Mouse (Mus musculus) embryonic facial prominence, embryonic 14.5 days (tissue): Measurements from ENCODE around the gene Gstp2. TPM values are rescaled to one million over a fixed set of nuclear protein-coding genes. Genes with fewer than 3 reads are reported as not detected.

Experiments used
- ATAC-seq: fragments of 200-750 bp; cut with Nextera tagmentation; 2 replicates; pipeline ENCODE4 v1.8.0; 2017; ENCODE audit warnings: low read depth, moderate number of reproducible peaks, moderate TSS enrichment
- DNase-seq: peaks from one replicate; pipeline ENCODE4 v3.0.0-alpha.2; 2015; ENCODE audit warnings: low spot score
- H3K27ac ChIP-seq: fragments of 300-500 bp; sonication (generic); replicated peaks from 2 replicates; pipeline ENCODE4 v1.5.1; 2014; ENCODE audit warnings: low read depth, mild to moderate bottlenecking, low read length, moderate library complexity
- H3K27me3 ChIP-seq: fragments of 300-500 bp; sonication (generic); replicated peaks from 2 replicates; pipeline ENCODE4 v1.6.1; 2014; ENCODE audit warnings: low read length; ENCODE audit not compliant: control insufficient read depth, insufficient read depth
- H3K36me3 ChIP-seq: fragments of 300-500 bp; sonication (generic); 2 replicates; pipeline ENCODE4 v1.6.1; 2014; ENCODE audit warnings: low read length, mixed read lengths; ENCODE audit not compliant: control insufficient read depth, insufficient read depth
- H3K4me1 ChIP-seq: fragments of 300-500 bp; sonication (generic); 2 replicates; pipeline ENCODE4 v1.6.1; 2014; ENCODE audit warnings: antibody characterized with exemption, low read length; ENCODE audit not compliant: control insufficient read depth, insufficient read depth
- H3K4me2 ChIP-seq: fragments of 300-500 bp; sonication (generic); 2 replicates; pipeline ENCODE4 v1.6.1; 2014; ENCODE audit warnings: low read depth, mild to moderate bottlenecking, low read length, moderate library complexity, mixed read lengths
- H3K4me3 ChIP-seq: fragments of 300-500 bp; sonication (generic); 2 replicates; pipeline ENCODE4 v1.5.1; 2014; ENCODE audit warnings: low read depth, mild to moderate bottlenecking, low read length
- H3K9ac ChIP-seq: fragments of 300-500 bp; sonication (generic); 2 replicates; pipeline ENCODE4 v1.6.1; 2014; ENCODE audit warnings: low read depth, mild to moderate bottlenecking, low read length, moderate library complexity, mixed read lengths
- H3K9me3 ChIP-seq: fragments of 300-500 bp; sonication (generic); 2 replicates; pipeline ENCODE4 v1.6.1; 2016; ENCODE audit warnings: low read length; ENCODE audit not compliant: control insufficient read depth
- WGBS: fragments of 180-500 bp; shearing (Covaris S2); extraction: QIAGEN DNeasy Blood & Tissue Kit; methylation state at CpG from one replicate; pipeline ENCODE4 v1.1.7; 2014; 5-methylcytosine and 5-hydroxymethylcytosine counted together
- polyA plus RNA-seq: library from polyadenylated mRNA; unstranded; fragments of >200 nt; fragmentation: Nextera tagmentation; extraction: Ambion mirVana; gene quantifications from 2 replicates; pipeline ENCODE4 v1.2.1, GENCODE M21; 2014

The Gstp2 gene
- polyA plus RNA-seq, 1 experiment from 2014 or later: 4.5 TPM

DNA sequence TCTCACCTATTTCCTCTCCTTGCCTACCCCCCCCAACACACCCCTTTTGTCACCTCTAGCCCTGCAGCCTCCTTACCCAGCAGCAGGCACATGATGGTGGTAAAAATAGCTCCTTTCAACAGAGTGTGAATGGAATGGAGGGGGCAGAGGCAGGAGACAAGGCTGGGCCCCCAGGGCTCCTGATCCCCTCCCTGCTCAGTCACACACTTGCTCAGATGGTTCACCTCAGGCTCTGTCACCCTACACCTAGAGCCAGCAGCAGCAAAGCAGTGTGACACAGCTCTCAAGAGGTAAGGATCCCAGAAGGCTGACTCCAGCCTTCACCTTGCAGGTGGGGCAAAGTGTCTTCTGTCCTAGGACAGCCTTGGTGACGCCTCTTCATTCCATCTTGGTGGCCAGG lies 42.7 kb downstream of the Gstp2 start, which contains the start of gene Doc2g:
TSS of gene Doc2g (plus strand) at position 202 of the 400 bp plus-strand sequence.
- Histone ChIP-seq H3K9ac (no peak within 1 kb of the TSS), H3K9me3 (no peaks in the 10 kb centered on the region), H3K36me3 (peaks cover 22% of the 10 kb centered on the region), H3K4me3 (no peak within 1 kb of the TSS), H3K27ac (no peak within 1 kb of the TSS), H3K4me2 (no peak within 1 kb of the TSS), H3K4me1 (peaks cover 7% of the 10 kb centered on the region; the same call in 1 of the 2 replicates), H3K27me3 (no peaks in the 10 kb centered on the region)
- ATAC-seq (no peak), DNase-seq (no peak)
- WGBS: 64% methylated on average over 1 of the region's 1 CpGs

DNA sequence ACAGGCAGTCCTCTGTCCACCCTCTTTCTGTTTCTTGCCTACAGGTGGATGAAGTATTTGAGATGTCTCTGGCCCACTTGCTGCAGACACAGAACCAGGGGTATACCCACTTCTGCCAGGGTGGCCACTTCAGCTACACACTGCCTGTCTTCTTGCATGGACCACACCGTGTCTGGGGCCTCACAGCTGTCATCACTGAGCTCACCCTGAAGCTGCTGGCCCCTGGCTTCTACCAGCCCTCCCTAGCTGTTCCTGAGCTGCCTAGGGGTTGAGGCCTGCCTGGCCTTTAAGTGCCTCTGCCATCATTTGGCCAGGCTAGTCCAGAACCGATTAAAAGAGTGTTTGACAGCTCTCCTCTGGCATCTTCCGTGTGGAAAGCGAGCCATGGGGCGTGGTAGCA lies 44.1 kb downstream of the Gstp2 start:
- Histone ChIP-seq H3K27me3 (no peaks in the 10 kb centered on the region), H3K4me3 (no peak overlapping the region), H3K36me3 (peaks cover 9% of the 10 kb centered on the region), H3K27ac (no peak overlapping the region), H3K9ac (no peak overlapping the region), H3K4me1 (peaks cover 7% of the 10 kb centered on the region; the same call in 1 of the 2 replicates), H3K9me3 (no peaks in the 10 kb centered on the region), H3K4me2 (peak overlapping the region; percentile 85; the same call in 1 of the 2 replicates)
- ATAC-seq (no peak), DNase-seq (no peak)
- 86% methylated on average over 5 of the region's 5 CpGs for WGBS

DNA sequence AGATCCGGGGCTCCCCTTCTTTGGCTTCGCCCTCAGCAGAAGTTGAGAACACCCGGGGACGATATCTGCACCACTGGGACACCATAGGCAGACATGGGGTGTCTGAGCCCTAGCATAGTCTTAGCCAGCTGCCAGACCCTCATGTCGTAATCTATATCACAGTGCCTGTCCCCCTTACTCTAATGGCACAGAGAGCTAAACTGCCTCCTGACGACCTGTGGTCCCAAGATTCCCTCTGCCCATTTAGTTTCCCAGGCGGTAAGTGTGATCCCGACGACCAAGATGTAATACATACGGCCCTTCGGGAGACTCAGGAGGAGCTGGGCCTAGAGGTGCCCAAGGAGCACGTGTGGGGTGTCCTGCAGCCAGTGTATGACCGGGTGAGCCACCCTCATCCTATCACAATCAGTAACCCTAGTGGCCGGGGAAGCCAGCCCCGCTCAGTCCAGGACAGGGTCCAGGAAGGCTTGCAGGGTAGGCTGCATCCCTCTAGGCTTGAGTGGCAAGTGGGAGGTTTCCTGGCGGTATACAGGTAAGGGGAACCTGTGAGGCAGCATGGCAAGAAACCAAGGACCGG lies 44.8 kb downstream of the Gstp2 start:
- ATAC-seq: no peak
- WGBS: 14% methylated on average over 16 of the region's 17 CpGs
- DNase-seq: no peak

DNA sequence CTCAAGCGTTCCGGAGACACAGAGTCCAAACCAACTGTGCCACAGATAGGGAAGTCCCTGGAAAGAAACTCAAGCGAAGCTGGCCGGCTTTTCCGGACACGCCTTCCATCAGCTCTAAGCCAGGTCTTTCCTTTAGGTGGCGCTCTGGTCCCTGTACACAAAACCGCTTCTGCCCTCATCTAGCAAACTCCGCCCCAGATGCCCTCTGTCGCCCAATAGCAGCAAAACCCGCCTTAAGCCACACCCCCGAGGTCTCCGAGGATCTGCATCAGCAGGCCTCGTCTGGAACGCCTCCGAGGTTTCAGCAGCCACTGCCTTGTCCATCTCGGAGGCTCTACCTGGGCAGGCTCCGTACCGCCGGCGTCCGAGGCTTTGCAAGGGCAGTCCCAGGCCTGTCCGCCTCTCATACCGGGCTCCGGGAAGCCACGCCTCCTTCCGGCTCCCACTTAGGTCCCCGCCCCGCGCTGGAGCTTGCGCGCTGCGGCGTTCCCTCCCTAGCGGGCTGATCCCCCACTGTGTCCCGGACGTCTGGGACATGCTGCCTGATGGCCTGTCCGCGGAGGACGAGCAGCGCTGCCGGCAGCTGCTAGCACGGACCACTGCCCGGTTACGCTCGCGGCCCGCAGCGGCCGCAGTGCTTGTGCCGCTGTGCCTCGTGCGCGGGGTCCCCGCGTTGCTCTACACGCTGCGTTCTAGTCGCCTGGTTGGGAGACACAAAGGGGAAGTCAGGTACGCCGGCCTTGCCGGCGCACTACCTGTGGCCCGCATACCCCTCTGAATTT lies 45.5 kb downstream of the Gstp2 start, which contains the start of the genes Nudt8 and Gm49405:
TSS of gene Nudt8 (plus strand) at position 462 of the 782 bp plus-strand sequence.
TSS of gene Gm49405 (plus strand) at position 508 of the 782 bp plus-strand sequence.
- H3K9me3 ChIP-seq: no peaks in the 10 kb centered on the region
- H3K4me2 ChIP-seq: peak within 1 kb of the TSS; percentile 85
- ATAC-seq (peak; percentile 93), DNase-seq (peak; percentile 99)
- no peaks in the 10 kb centered on the region for H3K36me3 ChIP-seq
- peak within 1 kb of the TSS; percentile 71 for H3K4me3 ChIP-seq
- peak within 1 kb of the TSS; percentile 94 for H3K27ac ChIP-seq
- H3K9ac ChIP-seq: peak within 1 kb of the TSS; percentile 89
- H3K27me3 ChIP-seq: no peaks in the 10 kb centered on the region
- H3K4me1 ChIP-seq: peaks cover 7% of the 10 kb centered on the region; the same call in 1 of the 2 replicates
- WGBS: under 1% methylated on average over 40 of the region's 64 CpGs

More for the DNA sequence above, 44.8 kb downstream of the Gstp2 start:
- Histone ChIP-seq H3K4me3 (peak overlapping the region; percentile 71), H3K27ac (peak overlapping the region; percentile 94), H3K36me3 (peaks cover 4% of the 10 kb centered on the region; the same call in 1 of the 2 replicates), H3K4me1 (peaks cover 7% of the 10 kb centered on the region; the same call in 1 of the 2 replicates), H3K9ac (peak overlapping the region; percentile 89), H3K27me3 (no peaks in the 10 kb centered on the region), H3K4me2 (peak overlapping the region; percentile 85), H3K9me3 (no peaks in the 10 kb centered on the region)

DNA sequence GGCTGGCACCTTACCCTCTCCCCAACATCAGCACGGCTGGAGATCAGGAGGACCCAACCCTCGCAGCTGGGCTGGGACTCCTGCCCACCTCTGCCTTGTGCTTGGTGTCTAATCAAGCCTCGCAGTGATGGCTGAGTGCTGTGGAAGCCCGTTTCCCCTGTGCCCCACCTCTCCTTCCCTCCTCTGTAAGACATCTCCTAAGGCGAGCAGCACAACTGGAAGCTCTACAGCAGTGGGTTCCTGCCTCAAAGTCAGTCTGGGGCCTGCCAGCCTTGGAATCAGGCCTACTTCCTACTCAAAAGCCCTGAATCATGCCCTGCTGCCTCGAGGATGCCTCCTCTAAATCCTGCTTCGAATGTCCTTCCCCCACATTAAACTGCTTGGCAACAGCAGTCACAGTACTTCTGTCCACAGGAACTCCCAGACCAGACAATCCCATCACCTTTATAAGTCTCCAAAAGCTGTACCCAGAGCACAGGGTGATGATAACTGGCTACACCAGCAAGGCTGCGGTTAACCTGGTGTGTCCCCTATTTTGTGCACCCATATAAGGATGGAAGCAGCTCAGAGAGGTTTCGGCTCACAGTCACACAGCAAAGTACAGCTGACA lies 46.6 kb downstream of the Gstp2 start:
- WGBS: 86% methylated on average over 9 of the region's 9 CpGs
- H3K27ac ChIP-seq: no peak overlapping the region
- H3K36me3 ChIP-seq: no peaks in the 10 kb centered on the region
- H3K4me1 ChIP-seq: peaks cover 7% of the 10 kb centered on the region; the same call in 1 of the 2 replicates
- peak overlapping the region; percentile 85 for H3K4me2 ChIP-seq
- H3K9me3 ChIP-seq: no peaks in the 10 kb centered on the region
- H3K4me3 ChIP-seq: peak overlapping the region; percentile 71
- H3K9ac ChIP-seq: no peak overlapping the region
- no peaks in the 10 kb centered on the region for H3K27me3 ChIP-seq
- ATAC-seq (no peak), DNase-seq (no peak)

DNA sequence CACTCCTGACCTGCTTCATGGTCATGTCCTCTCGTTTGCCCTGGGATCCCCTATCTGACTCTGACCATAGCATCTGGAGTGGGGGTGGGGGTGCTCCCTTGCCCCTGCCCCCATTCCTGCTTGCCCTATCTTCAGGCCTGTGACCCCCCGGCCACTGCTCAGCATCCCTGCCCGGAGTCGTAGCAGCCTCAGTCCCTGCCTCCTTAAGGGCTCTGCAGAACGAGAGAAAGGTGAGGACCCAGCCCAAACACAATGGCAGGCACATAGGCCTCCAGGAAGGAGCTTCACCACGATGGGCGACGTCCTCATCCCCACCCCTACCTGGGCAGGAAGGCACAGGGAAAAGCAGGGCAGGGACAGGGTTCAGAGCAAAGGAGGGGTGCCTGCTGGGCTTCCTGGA lies 47.5 kb downstream of the Gstp2 start:
- WGBS: 68% methylated on average over 8 of the region's 8 CpGs
- H3K4me3 ChIP-seq: no peak overlapping the region
- H3K9ac ChIP-seq: no peak overlapping the region
- no peak for DNase-seq
- ATAC-seq: no peak
- no peaks in the 10 kb centered on the region for H3K36me3 ChIP-seq
- H3K4me2 ChIP-seq: no peak overlapping the region
- peaks cover 7% of the 10 kb centered on the region; the same call in 1 of the 2 replicates for H3K4me1 ChIP-seq
- H3K27ac ChIP-seq: no peak overlapping the region
- H3K27me3 ChIP-seq: no peaks in the 10 kb centered on the region
- H3K9me3 ChIP-seq: no peaks in the 10 kb centered on the region

DNA sequence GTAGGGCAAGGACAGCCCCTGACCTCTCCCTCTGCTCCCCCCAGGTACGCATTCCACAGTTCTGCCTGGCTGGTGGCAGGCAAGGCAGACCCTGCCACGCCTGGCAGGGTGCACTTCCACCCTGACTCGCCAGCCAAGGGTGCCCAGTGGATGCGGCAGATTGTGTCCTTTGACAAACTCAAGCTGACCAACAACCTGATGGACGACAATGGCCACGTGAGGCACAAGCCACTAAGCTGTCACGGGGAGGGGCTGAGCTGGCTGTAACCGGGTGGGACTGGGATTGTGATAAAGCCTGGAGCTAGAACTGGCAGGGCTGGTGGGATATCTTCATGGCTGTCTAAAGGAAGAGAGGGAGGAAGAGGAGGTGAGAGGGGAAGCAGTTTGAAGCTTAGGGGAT lies 48.6 kb downstream of the Gstp2 start:
- 67% methylated on average over 8 of the region's 8 CpGs for WGBS
- Histone ChIP-seq H3K27ac (no peak overlapping the region), H3K27me3 (no peaks in the 10 kb centered on the region), H3K36me3 (no peaks in the 10 kb centered on the region), H3K9me3 (no peaks in the 10 kb centered on the region), H3K9ac (no peak overlapping the region), H3K4me3 (no peak overlapping the region), H3K4me1 (peaks cover 7% of the 10 kb centered on the region; the same call in 1 of the 2 replicates), H3K4me2 (no peak overlapping the region)
- ATAC-seq (no peak), DNase-seq (no peak)

DNA sequence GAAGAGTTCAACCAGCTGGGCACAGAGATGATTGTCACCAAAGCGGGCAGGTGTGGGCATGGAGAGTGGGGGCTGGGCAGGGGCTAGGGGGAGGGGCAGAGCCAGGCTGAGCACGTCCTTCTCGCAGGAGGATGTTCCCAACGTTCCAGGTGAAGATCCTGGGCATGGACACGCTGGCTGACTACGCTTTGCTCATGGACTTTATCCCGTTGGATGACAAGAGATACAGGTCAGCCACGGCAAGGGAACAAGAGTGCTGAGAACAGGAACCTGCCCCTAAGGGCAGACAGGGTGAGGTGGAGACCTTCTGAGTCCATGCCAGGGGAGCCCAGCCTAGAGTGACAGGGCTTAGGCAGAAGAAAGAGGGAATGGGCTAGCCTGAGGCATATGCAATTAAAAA lies 49.1 kb downstream of the Gstp2 start:
- H3K9me3 ChIP-seq: no peaks in the 10 kb centered on the region
- H3K36me3 ChIP-seq: no peaks in the 10 kb centered on the region
- no peak overlapping the region for H3K4me3 ChIP-seq
- no peak for ATAC-seq
- H3K4me2 ChIP-seq: no peak overlapping the region
- no peak overlapping the region for H3K27ac ChIP-seq
- DNase-seq: no peak
- H3K27me3 ChIP-seq: no peaks in the 10 kb centered on the region
- H3K9ac ChIP-seq: no peak overlapping the region
- WGBS: 76% methylated on average over 7 of the region's 8 CpGs
- peaks cover 7% of the 10 kb centered on the region; the same call in 1 of the 2 replicates for H3K4me1 ChIP-seq
